Mouse (Mus musculus): ENCODE measurements around the gene Slc26a3.

DNA sequence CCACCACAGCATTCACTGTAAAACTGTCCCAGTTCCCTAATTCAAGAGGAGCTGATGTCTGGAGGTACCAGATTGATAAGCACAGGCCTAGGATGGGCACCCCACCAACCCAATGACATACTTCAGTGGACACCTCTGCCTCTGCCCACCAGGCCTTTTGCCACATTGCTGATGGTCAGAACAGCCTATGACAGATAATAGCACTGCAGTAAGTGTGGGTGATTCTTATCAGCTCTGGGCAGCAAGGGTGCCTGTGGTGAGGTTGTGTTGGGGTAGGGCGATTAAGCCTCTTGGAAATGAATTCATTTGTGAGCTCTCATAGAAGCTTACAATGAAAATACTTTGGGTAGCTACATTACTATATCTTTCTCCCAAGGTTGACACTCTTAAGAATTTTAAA lies 5.2 kb downstream of the Slc26a3 start:
- TF ChIP-seq POLR2A (IDR thresholded peaks at IDR 0.05; ENCODE audit: low read depth, low read length): no peak
- TF ChIP-seq CTCF (IDR thresholded peaks at IDR 0.05; ENCODE audit: extremely low read depth, insufficient read depth, insufficient read length, insufficient replicate concordance): no peak
